Mouse (Mus musculus) small intestine, adult 2 months (tissue): ENCODE data around the gene Olfr99.

Experiments used
- CTCF ChIP-seq: fragments of 200-500 bp; IDR thresholded peaks from 2 replicates; pipeline ENCODE4 v1.5.1; 2012; ENCODE audit warnings: low read depth, mild to moderate bottlenecking, control low read depth, inconsistent platforms, low read length, moderate library complexity, mixed read lengths; ENCODE audit not compliant: insufficient replicate concordance, insufficient read length; ENCODE audit errors: extremely low read depth
- POLR2A ChIP-seq: fragments of 200-500 bp; IDR thresholded peaks from 2 replicates; pipeline ENCODE4 v1.6.1; 2012; ENCODE audit warnings: low read depth, mild to moderate bottlenecking, control low read depth, inconsistent platforms, low read length, moderate library complexity

GRCm38 (mm10) chr17:37275626-37276248 lies 7.5 kb downstream of the Olfr99 start:
- TF ChIP-seq CTCF (no peak), POLR2A (no peak)
